Mouse (Mus musculus) urinary bladder, adult 2 months (tissue): ENCODE data around the gene N4bp3. TPM values are rescaled to one million over a fixed set of nuclear protein-coding genes. Genes with fewer than 3 reads are reported as not detected.
A peak's percentile ranks its signal among the peaks of the same experiment; 100 is the strongest.
"Not testable (repeated sequence)": the region's sequence is repeated elsewhere in the genome, so short reads cannot be mapped to it uniquely, and the experiment has no call there.

Source experiments
- DNase-seq: peaks from one replicate; pipeline ENCODE4 v3.0.0; 2022; ENCODE audit warnings: low spot score
- polyA plus RNA-seq: library from polyadenylated mRNA; depleted of rRNA; stranded (reverse); fragments of >200 nt; gene quantifications from 2 replicates; pipeline ENCODE4 v1.2.3, GENCODE M21; 2012; rRNA removed

N4bp3 gene
- polyA plus RNA-seq = 4.2 and 4.9 TPM in 2 replicates

- peak; percentile 75 for DNase-seq
These were observed at the start of gene N4bp3, which contains the start of gene D930048N14Rik for GRCm38 (mm10) chr11:51650691-51651515. Gene N4bp3 (minus strand): TSS chr11:51650842. Gene D930048N14Rik (plus strand): TSS chr11:51650954.

- DNase-seq = no peak
These were observed 44.3 kb upstream of the N4bp3 start for GRCm38 (mm10) chr11:51694984-51695383.

DNA sequence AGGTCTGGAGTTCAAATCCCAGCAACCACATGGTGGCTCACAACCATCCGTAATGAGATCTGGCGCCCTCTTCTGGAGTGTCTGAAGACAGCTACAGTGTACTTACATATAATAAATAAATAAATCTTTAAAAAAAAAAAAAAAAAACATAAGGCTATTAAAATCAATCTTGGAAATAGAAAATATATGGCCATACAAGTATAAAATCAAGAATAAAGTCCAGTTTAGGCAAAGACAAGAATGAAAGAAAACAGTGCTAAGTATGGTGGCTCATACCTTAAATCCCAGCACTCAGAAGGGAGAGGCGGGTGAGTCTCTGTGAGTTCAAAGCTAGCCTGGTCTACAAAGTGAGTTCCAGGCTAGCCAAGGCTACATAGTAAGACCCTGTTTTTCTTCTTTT is 40.0 kb upstream of the N4bp3 start:
- DNase-seq = not testable (repeated sequence)

DNA sequence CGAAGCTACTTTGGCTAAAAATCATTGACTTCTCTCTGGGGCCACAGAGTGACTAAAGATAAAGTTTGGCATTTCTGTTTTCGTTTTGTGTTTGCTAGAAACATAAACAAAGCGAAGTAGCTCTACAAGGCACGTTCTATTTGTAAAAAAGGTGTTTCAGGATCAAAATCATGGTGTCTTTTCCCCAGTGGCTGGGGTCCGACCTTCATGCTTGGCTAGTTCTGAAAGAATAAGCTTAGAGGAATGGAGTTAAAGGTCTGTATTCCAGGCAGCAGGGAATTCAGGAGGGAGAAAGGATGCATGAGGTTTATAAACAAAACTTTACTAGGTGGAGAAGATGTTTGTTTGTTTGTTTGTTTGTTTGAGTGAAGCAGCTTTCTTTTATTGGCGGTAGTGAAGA is 38.7 kb upstream of the N4bp3 start:
- no peak for DNase-seq

DNA sequence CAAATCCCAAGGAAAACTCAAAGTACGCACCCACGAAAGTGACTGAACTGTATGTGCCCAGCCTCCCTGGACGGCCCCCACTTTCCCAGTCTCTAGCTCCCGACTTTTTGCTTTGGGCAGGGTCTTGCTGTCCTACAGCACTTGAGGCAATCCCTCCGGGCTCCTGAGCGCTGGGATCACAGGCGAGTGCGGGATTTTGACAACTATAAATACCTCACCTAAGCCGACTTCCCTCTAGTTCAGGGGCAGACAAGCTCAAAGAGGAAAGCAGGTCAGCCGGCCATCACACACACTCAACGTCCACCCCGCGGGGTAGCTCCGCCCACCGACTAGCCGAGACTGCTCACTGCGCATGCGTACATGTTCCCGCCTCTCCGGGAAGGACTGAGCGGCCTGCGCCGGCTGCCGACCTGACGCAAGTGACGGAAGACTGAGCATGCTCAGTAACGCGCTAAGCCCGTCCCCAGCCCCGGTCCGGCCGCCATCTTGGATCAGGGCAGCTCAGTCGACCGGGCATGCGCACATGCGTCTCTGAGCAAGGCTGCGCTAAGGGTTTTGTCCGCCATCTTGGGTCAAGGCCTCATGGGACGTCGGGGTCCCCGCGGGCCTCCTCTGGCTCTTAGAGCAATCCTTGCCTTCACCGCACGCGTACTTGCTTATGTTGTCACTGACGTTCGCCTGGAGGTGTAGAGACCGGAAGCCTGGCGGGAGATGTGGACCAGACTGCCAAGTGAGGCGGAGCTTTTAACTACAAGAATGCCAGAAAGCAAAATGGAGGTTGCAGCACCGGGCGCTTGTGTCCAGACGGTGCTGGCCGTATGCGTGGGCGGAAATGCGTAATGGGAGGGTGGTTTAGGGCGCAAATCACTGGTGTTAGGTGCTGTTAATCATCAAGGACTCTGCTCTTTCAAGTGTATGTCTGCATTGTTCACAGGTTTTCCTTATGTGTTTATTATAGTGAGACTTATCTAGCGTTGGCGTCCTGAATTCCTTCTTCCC is 38.0 kb upstream of the N4bp3 start, which contains the start of gene 0610009B22Rik:
Gene 0610009B22Rik, minus strand, starts transcription at position 545 of the 999 bp plus-strand sequence.
- DNase-seq = peak; percentile 99

GRCm38 (mm10) chr11:51681976-51682374 is 31.3 kb upstream of the N4bp3 start:
- no peak for DNase-seq

GRCm38 (mm10) chr11:51681324-51681975 is 30.8 kb upstream of the N4bp3 start:
- peak; percentile 70 for DNase-seq

GRCm38 (mm10) chr11:51679466-51679865 is 28.8 kb upstream of the N4bp3 start:
- no peak for DNase-seq

DNA sequence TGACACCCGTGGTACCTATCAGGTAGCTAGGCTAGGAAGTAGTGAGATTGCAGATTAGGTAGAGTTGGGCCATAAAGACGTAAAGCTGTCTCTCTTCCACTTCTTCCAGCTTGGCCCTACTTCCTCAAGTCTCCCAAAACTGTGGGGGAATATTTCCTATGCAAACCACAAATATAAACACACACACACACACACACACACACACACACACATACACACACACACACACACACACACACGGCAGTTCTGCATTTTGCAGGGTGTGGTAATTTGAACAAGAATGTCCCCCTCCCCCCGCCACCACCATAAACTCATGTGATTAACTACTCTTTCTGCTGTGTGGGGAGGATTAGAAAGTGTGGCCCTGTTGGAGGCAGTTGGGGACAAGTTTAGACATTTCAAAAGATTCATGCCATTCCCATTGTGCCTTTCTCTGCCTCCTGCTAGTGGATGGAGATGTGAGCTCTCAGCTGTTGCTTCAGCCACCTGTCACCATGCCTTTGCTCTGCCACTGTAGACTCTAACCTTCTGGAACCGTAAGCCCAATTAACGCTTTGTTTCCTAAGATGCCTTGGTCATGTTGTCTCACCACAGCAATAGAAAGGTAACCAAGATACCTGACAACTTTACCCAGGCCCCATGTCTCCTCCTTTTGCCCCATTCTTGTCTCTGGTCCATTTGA is 27.2 kb upstream of the N4bp3 start:
- DNase-seq = no peak

- DNase-seq = no peak
These were observed 24.7 kb upstream of the N4bp3 start for GRCm38 (mm10) chr11:51675386-51675785.

DNA sequence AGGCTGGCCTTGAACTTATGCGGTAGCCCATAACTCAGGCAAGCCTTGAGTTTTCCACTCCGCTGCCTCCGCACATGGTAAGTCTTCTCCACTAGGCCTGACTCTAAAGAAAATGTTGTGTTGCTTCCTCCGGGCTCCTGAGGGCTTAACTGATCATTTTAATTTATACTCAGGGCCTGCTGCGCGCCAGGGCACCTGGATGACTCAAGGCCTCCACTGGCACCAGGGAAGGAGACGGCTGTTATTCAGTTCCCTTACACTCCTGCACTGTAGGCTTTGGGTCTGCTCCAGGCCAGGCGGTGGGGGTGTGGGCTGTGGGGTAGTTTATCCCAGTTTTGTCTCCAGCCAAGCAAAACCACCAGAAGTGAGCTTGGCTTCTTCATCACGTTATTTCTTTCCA is 22.6 kb upstream of the N4bp3 start:
- DNase-seq = no peak

- no peak for DNase-seq
These were observed 20.7 kb upstream of the N4bp3 start for GRCm38 (mm10) chr11:51671376-51671775.

DNA sequence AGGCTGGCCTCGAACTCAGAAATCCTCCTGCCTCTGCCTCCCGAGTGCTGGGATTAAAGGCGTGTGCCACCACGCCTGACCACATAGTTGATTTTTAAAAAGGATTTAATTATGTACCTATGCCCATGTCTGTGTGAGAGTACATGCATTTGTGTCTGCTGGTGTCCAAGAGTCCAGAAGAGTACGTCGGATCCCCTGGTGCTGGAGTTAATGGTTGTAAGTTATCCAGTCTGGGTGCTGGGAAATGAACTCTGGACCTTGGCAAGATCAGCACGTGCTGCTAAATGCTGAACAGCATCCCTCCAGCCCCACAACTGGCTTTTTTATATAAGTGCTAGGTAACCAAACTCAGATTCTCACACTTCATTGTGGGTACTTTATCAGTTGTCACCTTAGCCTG is 20.2 kb upstream of the N4bp3 start:
- DNase-seq = no peak

GRCm38 (mm10) chr11:51664747-51665146 is 14.1 kb upstream of the N4bp3 start:
- DNase-seq = not testable (repeated sequence)

DNA sequence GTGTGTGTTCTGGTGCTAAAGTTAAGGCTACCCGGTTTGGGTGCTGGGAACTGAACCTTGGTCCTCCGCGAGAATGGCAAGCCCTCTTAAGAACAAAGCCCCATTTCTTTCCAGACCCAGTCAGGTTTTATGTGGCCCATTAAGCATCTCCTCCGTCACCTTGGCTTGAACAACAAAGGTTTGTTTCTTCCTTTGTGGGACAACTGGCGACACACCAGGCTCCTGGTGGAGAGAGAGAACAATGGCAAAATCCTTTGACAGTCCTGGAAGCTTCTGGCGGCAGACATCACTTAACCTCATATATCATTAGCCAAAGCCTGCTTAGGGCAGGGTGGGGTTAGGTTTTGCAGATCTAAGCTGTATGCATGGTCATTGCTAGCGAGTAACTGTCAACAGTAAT is 12.0 kb upstream of the N4bp3 start:
- DNase-seq = no peak

DNA sequence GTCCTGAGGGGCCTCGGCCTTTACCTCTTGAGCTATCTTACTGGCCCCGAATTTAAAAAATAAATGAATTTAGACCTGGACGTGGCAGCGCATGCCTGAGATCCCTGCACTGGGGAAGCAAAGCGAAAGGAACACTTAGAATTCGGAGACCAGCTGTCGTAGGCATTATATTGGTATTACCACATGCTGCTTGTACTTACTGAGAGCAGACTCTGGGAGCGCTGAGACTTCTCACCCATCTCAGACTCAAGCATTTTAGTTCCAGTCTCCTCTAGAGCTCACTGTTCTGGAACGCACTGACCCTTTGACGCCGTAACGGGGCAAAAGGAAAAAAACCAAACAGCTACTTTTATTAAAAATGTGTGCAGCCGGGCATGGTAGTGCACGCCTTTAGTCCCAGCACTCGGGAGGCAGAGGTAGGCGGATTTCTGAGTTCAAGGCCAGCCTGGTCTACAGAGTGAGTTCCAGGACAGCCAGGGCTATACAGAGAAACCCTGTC is 11.3 kb upstream of the N4bp3 start:
- DNase-seq = no peak

DNA sequence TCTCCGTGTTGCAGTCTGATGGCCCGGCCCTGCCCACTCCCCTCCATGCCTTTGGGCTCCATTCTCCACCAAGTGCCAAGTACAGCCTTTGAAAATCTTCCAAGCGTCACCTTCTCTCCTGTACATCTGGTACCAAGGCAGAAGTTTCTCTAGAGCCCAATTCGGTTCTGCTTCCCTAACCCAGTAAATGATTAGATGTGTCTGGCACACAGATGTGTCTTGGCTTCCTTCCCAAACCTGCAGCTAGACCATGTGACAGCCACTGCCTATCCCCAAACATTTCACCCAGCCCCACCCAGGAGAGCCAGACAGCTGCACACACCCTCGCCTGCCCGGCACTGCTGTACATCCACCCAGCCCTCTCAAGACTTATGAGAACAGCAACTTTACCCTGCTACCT is 8.1 kb upstream of the N4bp3 start:
- no peak for DNase-seq

- no peak for DNase-seq
These were observed 7.6 kb upstream of the N4bp3 start for GRCm38 (mm10) chr11:51658291-51658690.

- DNase-seq = peak; percentile 69
These were observed 6.3 kb upstream of the N4bp3 start for GRCm38 (mm10) chr11:51656798-51657521.

GRCm38 (mm10) chr11:51654891-51655290 is 4.2 kb upstream of the N4bp3 start:
- no peak for DNase-seq
